Mouse (Mus musculus): ENCODE results near the gene Prpf40b.

- TF ChIP-seq E2F4 (IDR thresholded peaks at IDR 0.05; ENCODE audit: borderline replicate concordance, low read depth, low read length) (no peak), NRF1 (IDR thresholded peaks at IDR 0.05; ENCODE audit: insufficient read depth, low read depth, low read length, poor library complexity, severe bottlenecking) (no peak)
Measured at GRCm38 (mm10) chr15:99276095-99276494, 18.8 kb upstream of the Prpf40b start.
